Mouse (Mus musculus) ES-Bruce4 (cell line): ENCODE measurements around the gene Pax2. TPM values are rescaled to one million over a fixed set of nuclear protein-coding genes. Genes with fewer than 3 reads are reported as not detected.
A peak's percentile ranks its signal among the peaks of the same experiment; 100 is the strongest.

ENCODE experiments used
- H3K27ac ChIP-seq: 2 replicates; pipeline ENCODE4 v1.5.1; 2012; ENCODE audit warnings: low read length, inconsistent platforms; ENCODE audit not compliant: insufficient read depth
- H3K27me3 ChIP-seq: 2 replicates; pipeline ENCODE4 v1.6.1; 2012; ENCODE audit warnings: mild to moderate bottlenecking, low read length, inconsistent platforms; ENCODE audit not compliant: control insufficient read depth, poor library complexity, insufficient read depth, severe bottlenecking
- H3K36me3 ChIP-seq: 2 replicates; pipeline ENCODE4 v1.6.1; 2012; ENCODE audit warnings: inconsistent platforms, mild to moderate bottlenecking, low read length, moderate library complexity; ENCODE audit not compliant: control insufficient read depth, poor library complexity, insufficient read depth, severe bottlenecking
- H3K4me1 ChIP-seq: one replicate; pipeline ENCODE4 v1.8.1; 2011; ENCODE audit warnings: low read length; ENCODE audit not compliant: control insufficient read depth, insufficient read depth
- H3K4me3 ChIP-seq: 2 replicates; pipeline ENCODE4 v1.5.1; 2011; ENCODE audit warnings: low read depth, mild to moderate bottlenecking, low read length
- H3K9ac ChIP-seq: 2 replicates; pipeline ENCODE4 v1.6.1; 2012; ENCODE audit warnings: low read depth, mild to moderate bottlenecking, inconsistent platforms; ENCODE audit not compliant: poor library complexity, severe bottlenecking
- H3K9me3 ChIP-seq: replicated peaks from 2 replicates; pipeline ENCODE4 v1.6.1; 2012; ENCODE audit warnings: mild to moderate bottlenecking, low read length, inconsistent platforms; ENCODE audit not compliant: control insufficient read depth, poor library complexity, insufficient read depth, severe bottlenecking
- CTCF ChIP-seq: IDR thresholded peaks from one replicate; pipeline ENCODE4 v1.8.1; 2011; ENCODE audit warnings: low read depth, low read length
- EP300 ChIP-seq: IDR thresholded peaks from 2 replicates; pipeline ENCODE4 v1.6.1; 2011; ENCODE audit warnings: low read depth, low read length; ENCODE audit not compliant: insufficient read depth
- POLR2A ChIP-seq: IDR thresholded peaks from one replicate; pipeline ENCODE4 v1.8.1; 2011; ENCODE audit warnings: low read length; ENCODE audit not compliant: insufficient read depth
- polyA plus RNA-seq: library from polyadenylated mRNA; stranded (reverse); fragments of >200 nt; gene quantifications from 2 replicates; pipeline ENCODE4 v1.2.4, GENCODE M21; 2011; ENCODE audit warnings: low read depth; ENCODE audit not compliant: missing spikeins, insufficient read depth, insufficient read length

The Pax2 gene
- polyA plus RNA-seq, 1 experiment: not detected

DNA sequence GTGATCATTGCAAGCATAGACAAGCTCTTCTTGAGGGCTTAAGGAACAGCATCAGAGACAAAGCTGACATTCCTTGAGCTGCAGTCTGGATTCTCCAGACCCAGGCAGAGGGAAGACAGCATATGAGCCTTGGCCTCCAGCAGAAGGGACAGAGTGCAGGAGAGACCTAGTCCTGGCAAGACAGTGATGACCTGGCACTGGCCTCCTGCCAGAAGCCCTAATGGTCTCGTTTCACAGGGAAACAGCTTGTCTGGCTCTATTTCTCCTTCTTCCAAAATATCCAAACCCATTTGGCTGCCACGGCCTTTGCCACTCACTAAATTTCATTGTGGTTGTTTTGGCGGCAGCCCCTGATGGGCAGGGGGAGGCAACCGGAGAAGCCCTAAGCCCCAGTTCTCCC is 36.1 kb downstream of the Pax2 start:
- Histone ChIP-seq H3K9me3 (no peaks in the 10 kb centered on the region), H3K27ac (no peak overlapping the region), H3K27me3 (no peaks in the 10 kb centered on the region), H3K4me1 (no peaks in the 10 kb centered on the region), H3K4me3 (no peak overlapping the region), H3K36me3 (no peaks in the 10 kb centered on the region), H3K9ac (no peak overlapping the region)
- TF ChIP-seq CTCF: no peak
- no peak for TF ChIP-seq POLR2A
- no peak for TF ChIP-seq EP300

GRCm38 (mm10) chr19:44797110-44798060 is 41.5 kb downstream of the Pax2 start:
- Histone ChIP-seq H3K4me3 (no peak overlapping the region), H3K9ac (no peak overlapping the region), H3K27ac (no peak overlapping the region), H3K4me1 (peaks cover 5% of the 10 kb centered on the region), H3K9me3 (no peaks in the 10 kb centered on the region), H3K36me3 (no peaks in the 10 kb centered on the region), H3K27me3 (no peaks in the 10 kb centered on the region)
- no peak for TF ChIP-seq EP300
- TF ChIP-seq CTCF: no peak
- TF ChIP-seq POLR2A: no peak

- Histone ChIP-seq H3K4me1 (peaks cover 5% of the 10 kb centered on the region), H3K4me3 (no peak overlapping the region), H3K27me3 (no peaks in the 10 kb centered on the region), H3K9me3 (no peaks in the 10 kb centered on the region), H3K36me3 (no peaks in the 10 kb centered on the region), H3K9ac (no peak overlapping the region), H3K27ac (no peak overlapping the region)
- no peak for TF ChIP-seq EP300
- TF ChIP-seq CTCF: no peak
- TF ChIP-seq POLR2A: no peak
Observed at GRCm38 (mm10) chr19:44798731-44799130, 42.9 kb downstream of the Pax2 start.

DNA sequence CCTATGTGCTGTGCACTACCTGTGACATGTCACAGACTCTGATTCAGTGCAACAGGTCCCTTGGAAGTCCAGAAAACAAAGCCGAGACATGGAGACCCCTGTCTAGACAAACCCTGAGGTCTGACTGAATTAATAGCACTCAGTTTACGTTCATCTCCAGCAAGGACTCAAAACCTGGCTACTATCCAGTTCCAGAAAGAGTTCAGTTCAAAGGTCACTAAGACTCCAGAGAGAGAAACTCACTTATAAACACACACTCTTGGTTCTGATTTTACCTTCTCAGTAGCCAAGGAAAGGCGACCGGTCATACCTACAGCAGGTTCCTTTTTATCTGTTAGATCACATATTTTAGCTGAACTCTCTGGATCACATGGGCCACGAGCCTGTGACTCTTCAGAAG is 43.3 kb downstream of the Pax2 start:
- no peak for TF ChIP-seq CTCF
- no peak for TF ChIP-seq POLR2A
- no peak for TF ChIP-seq EP300
- Histone ChIP-seq H3K27ac (no peak overlapping the region), H3K9me3 (no peaks in the 10 kb centered on the region), H3K36me3 (no peaks in the 10 kb centered on the region), H3K27me3 (no peaks in the 10 kb centered on the region), H3K9ac (no peak overlapping the region), H3K4me1 (peaks cover 5% of the 10 kb centered on the region), H3K4me3 (no peak overlapping the region)

DNA sequence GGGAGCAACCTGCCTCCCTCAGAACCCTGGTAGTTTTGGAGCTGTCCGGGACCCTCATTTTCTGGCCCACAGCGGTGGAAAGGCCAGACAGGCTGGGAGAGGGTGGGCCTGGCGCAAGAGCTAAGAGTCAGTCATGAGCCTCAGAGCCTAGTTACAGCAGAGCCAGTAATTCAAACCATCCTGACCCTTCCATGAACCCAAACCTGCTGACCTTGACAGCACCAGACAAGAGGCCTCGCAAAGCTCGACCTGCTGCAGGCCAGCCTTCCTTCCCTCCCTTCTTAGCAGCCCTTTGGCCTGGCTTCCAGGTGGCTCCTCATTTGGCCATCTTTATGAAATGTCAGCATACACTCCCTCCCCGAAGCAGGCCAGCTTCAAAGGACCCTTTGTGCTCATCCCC is 44.5 kb downstream of the Pax2 start:
- H3K27ac ChIP-seq: no peak overlapping the region
- H3K36me3 ChIP-seq: no peaks in the 10 kb centered on the region
- H3K27me3 ChIP-seq: no peaks in the 10 kb centered on the region
- H3K9me3 ChIP-seq: no peaks in the 10 kb centered on the region
- H3K4me1 ChIP-seq: peaks cover 5% of the 10 kb centered on the region
- H3K9ac ChIP-seq: no peak overlapping the region
- H3K4me3 ChIP-seq: no peak overlapping the region
- no peak for TF ChIP-seq POLR2A
- TF ChIP-seq CTCF: no peak
- no peak for TF ChIP-seq EP300

DNA sequence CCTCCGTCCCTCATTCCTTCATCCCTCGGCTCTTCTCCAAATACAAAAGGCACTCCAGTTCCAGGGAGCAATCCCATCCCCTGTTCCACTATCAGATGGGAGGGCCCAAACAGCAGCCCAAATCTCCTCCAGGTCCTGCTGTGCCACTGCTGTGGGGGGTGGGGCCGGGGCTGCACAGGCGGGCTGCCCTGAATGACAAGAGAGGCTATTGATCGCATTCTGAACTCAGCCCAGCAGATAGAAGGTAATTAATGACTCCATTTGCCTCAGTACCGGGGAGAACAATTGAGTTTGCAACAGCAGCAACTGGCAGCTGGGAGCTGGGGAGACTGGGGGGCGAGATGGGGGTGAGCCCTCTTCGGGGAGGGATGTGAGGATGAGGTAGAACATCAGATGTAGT is 52.9 kb downstream of the Pax2 start:
- Histone ChIP-seq H3K9ac (no peak overlapping the region), H3K4me3 (no peak overlapping the region)

More for the DNA sequence above, 52.9 kb downstream of the Pax2 start:
- H3K27ac ChIP-seq: no peak overlapping the region
- no peaks in the 10 kb centered on the region for H3K27me3 ChIP-seq
- no peaks in the 10 kb centered on the region for H3K36me3 ChIP-seq
- peaks cover 5% of the 10 kb centered on the region for H3K4me1 ChIP-seq
- TF ChIP-seq EP300 (0 out of 2 replicates have a peak, but pooled peaks have one; percentile 62), CTCF (no peak)
- no peaks in the 10 kb centered on the region for H3K9me3 ChIP-seq
